Mouse (Mus musculus): ENCODE results near the gene Slc11a2.
"Not testable (repeated sequence)": the region's sequence is repeated elsewhere in the genome, so short reads cannot be mapped to it uniquely, and the experiment has no call there.

Slc11a2 gene

GRCm38 (mm10) chr15:100433234-100433633, 8.4 kb upstream of the Slc11a2 start:
- no peak for DNase-seq (ENCODE audit: low spot score)

GRCm38 (mm10) chr15:100429959-100430565, 5.2 kb upstream of the Slc11a2 start:
- no peak for DNase-seq (ENCODE audit: low spot score)

- no peak for DNase-seq (ENCODE audit: low spot score)
These were observed 3.5 kb upstream of the Slc11a2 start for GRCm38 (mm10) chr15:100428296-100428905.

- DNase-seq (ENCODE audit: low spot score), result no peak
These were observed 956 bp downstream of the Slc11a2 start for GRCm38 (mm10) chr15:100423916-100424315.

GRCm38 (mm10) chr15:100422899-100423860, 1.7 kb downstream of the Slc11a2 start:
- peak; percentile 94 for DNase-seq (ENCODE audit: low spot score)

GRCm38 (mm10) chr15:100422476-100422875, 2.4 kb downstream of the Slc11a2 start:
- no peak for DNase-seq (ENCODE audit: low spot score)

GRCm38 (mm10) chr15:100421758-100422197, 3.1 kb downstream of the Slc11a2 start, which contains the start of gene Gm5475:
Gene Gm5475 (plus strand): TSS chr15:100422147.
- DNase-seq (ENCODE audit: low spot score), result not testable (repeated sequence)

GRCm38 (mm10) chr15:100421059-100421757, 3.7 kb downstream of the Slc11a2 start:
- DNase-seq (ENCODE audit: low spot score), result peak; percentile 47

- DNase-seq (ENCODE audit: low spot score), result peak; percentile 83
These were observed 4.7 kb downstream of the Slc11a2 start for GRCm38 (mm10) chr15:100419901-100420745.

GRCm38 (mm10) chr15:100419311-100419710, 5.6 kb downstream of the Slc11a2 start:
- DNase-seq (ENCODE audit: low spot score), result no peak

GRCm38 (mm10) chr15:100417854-100418450, 6.9 kb downstream of the Slc11a2 start:
- no peak for DNase-seq (ENCODE audit: low spot score)

GRCm38 (mm10) chr15:100415684-100416083, 9.2 kb downstream of the Slc11a2 start:
- no peak for DNase-seq (ENCODE audit: low spot score)

GRCm38 (mm10) chr15:100414942-100415341, 9.9 kb downstream of the Slc11a2 start:
- no peak for DNase-seq (ENCODE audit: low spot score)

- DNase-seq (ENCODE audit: low spot score), result no peak
These were observed 10.9 kb downstream of the Slc11a2 start for GRCm38 (mm10) chr15:100414011-100414410.

GRCm38 (mm10) chr15:100413306-100413705, 11.6 kb downstream of the Slc11a2 start:
- no peak for DNase-seq (ENCODE audit: low spot score)

GRCm38 (mm10) chr15:100411731-100412130, 13.1 kb downstream of the Slc11a2 start:
- no peak for DNase-seq (ENCODE audit: low spot score)

GRCm38 (mm10) chr15:100410918-100411672, 13.8 kb downstream of the Slc11a2 start:
- peak; percentile 89 for DNase-seq (ENCODE audit: low spot score)

GRCm38 (mm10) chr15:100406088-100406487, 18.8 kb downstream of the Slc11a2 start:
- no peak for DNase-seq (ENCODE audit: low spot score)

GRCm38 (mm10) chr15:100403318-100404000, 21.4 kb downstream of the Slc11a2 start:
- DNase-seq (ENCODE audit: low spot score), result no peak

Measured in c-Kit-positive CD71-positive TER-119-positive erythroid progenitor cells, embryonic 14.5 days (primary cell).